Mouse (Mus musculus) embryonic stem cell, embryonic (primary cell): ENCODE measurements at regions not wholly inside any gene's neighbourhood (a gene's known extent, or its start where the extent isn't known, plus 50 kb on each side); places are given as distances from the start of the nearest gene placed in this dataset.

ENCODE experiments used
- CTCF ChIA-PET, 4 experiments: fragments of 300-600 bp in 2 of 4; fragments of 350-600 bp in 2 of 4; sonication (Branson Sonifier 250); formaldehyde crosslinking; loops; one replicate each; lab custom pipeline; 2022; ENCODE audit warnings: inconsistent platforms in 2 of 4; lab: Charles Lee
- POLR2A ChIA-PET, 4 experiments: fragments of 300-600 bp in 2 of 4; fragments of 350-600 bp in 2 of 4; sonication (Branson Sonifier 250); formaldehyde crosslinking; loops; one replicate each; lab custom pipeline; 2022; ENCODE audit warnings: antibody characterized with exemption in 4 of 4, inconsistent platforms in 1 of 4; lab: Charles Lee

- POLR2A ChIA-PET, result no interaction called here
Observed at GRCm38 (mm10) chr8:39695331-39695730, 979.5 kb upstream of the Adam24 start.

GRCm38 (mm10) chr8:39705843-39706242 lies 969.0 kb upstream of the Adam24 start:
- ChIA-PET POLR2A (interaction anchor here in 1 of 4 experiments (0.7 kb wide), 1 partner anchor 37 kb away, joined by 3 read pairs; no protein-coding TSS in a partner anchor), CTCF (no interaction called here)

More at GRCm38 (mm10) chr8:39695331-39695730, 979.5 kb upstream of the Adam24 start:
- CTCF ChIA-PET, result interaction anchor here in 1 of 4 experiments (0.8 kb wide), 1 partner anchor 1032 kb away, joined by 4 read pairs; no protein-coding TSS in a partner anchor

- CTCF ChIA-PET, result no interaction called here
- POLR2A ChIA-PET, result no interaction called here
Observed at GRCm38 (mm10) chr8:39742377-39742776, 932.5 kb upstream of the Adam24 start.

GRCm38 (mm10) chr8:39746225-39746624 lies 928.7 kb upstream of the Adam24 start:
- CTCF ChIA-PET, result no interaction called here
- POLR2A ChIA-PET, result no interaction called here

GRCm38 (mm10) chr8:39759905-39760304 lies 915.0 kb upstream of the Adam24 start:
- CTCF ChIA-PET, result no interaction called here
- POLR2A ChIA-PET, result no interaction called here

- POLR2A ChIA-PET, result no interaction called here
- CTCF ChIA-PET, result no interaction called here
Observed at GRCm38 (mm10) chr8:39779449-39779848, 895.4 kb upstream of the Adam24 start.

- ChIA-PET CTCF (no interaction called here), POLR2A (no interaction called here)
Observed at GRCm38 (mm10) chr8:39780169-39780568, 894.7 kb upstream of the Adam24 start.

GRCm38 (mm10) chr8:39781424-39782161 lies 893.3 kb upstream of the Adam24 start:
- ChIA-PET CTCF (no interaction called here), POLR2A (no interaction called here)

- CTCF ChIA-PET, result no interaction called here
- POLR2A ChIA-PET, result no interaction called here
Observed at GRCm38 (mm10) chr8:39782162-39782530, 892.7 kb upstream of the Adam24 start.
